Mouse (Mus musculus): ENCODE data around the gene Uchl1.

DNA sequence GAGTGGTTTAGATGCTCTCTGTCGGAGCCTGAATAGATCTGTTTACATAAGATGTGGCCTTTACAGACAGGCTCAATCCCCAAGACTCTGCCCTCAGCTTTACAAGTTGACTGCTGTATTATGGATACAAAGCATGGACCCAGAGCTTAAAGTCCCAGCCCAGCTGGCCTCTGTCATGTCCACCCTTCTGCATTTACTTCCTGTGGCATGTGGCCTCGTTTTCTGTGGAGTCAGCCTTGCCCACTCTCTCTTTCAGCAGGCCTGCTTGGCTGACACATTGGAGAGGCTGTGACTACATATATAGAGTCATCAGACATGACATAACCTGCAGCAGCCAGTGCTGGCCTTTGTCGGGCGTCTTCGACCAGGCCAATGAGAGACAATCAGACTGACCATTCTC is 32.0 kb downstream of the Uchl1 start:
- TF ChIP-seq CTCF (IDR thresholded peaks at IDR 0.05; ENCODE audit: low read depth) (no peak), EP300 (IDR thresholded peaks at IDR 0.05; ENCODE audit: low read depth) (no peak)
